Mouse (Mus musculus) natural killer cell, adult 2 months (primary cell): Measurements from ENCODE around the gene Arhgef6.

Experiments used
- DNase-seq, 2 experiments: peaks; one replicate each; pipeline ENCODE4 v3.0.0; 2022; ENCODE audit warnings: low spot score in 2 of 2

The Arhgef6 gene

DNA sequence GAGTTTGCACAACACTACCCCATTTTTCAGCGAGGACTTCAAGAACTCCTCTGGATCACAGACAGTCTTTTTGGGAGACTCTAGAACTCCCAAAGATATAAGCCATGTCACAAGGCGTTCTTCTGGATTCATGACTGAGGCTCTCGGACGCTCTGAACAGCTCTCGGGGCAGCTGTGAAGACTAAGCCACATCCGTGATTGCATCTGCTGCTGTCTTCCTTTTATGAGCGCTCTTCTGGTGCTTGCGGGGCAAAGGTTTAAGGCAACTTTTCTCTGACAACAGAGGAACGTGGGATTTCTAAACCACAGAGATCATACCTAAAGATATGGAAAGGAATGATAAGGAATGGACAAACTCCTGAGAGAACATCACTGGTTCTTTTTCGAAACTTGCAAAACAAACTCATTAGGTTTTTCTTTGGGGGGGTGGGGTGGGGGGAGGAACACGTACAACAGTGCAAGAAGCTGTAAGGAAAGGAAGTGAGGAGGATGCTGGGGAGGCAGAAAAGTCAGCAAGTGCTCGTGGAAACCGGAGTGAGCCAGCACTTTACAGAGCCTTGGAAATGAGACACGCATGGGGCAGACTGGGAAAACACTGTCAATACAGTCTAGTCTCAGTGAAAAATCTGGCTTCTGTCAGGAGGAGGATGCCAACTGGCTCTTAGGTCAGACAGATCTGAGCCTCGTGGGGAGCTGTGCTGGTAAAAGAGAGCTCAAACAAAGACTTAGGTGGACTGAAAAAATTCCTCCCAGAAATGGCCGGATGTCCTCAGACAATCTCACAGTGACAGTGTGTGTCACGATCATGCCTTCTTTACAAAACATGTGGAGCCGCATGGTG is at the start of gene Arhgef6:
Gene Arhgef6 (minus strand): TSS at position 359 of the 841 bp plus-strand sequence.
- DNase-seq, result peak; percentile 21 to 35

DNA sequence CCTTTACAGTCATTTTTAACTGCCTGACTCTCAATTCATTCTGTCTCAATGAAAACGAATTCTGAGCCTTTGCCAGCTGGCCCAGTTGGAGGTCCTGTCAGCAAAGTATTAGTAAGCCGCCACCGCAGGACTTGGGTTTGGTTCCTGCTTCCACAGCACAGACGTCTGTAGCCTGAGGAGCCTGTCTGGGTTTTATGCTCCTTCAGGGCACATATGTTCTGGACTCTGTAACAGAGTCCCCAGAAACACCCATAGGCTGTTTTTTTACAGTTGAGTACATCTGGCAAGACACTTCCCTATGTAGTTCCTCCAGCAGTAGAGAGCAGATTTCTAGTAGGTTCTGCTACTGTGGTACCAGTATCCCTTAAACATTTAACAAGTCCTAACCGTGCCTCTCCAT is 42.4 kb upstream of the Arhgef6 start:
- DNase-seq, result no peak

GRCm38 (mm10) chrX:57378579-57378978 is 40.0 kb upstream of the Arhgef6 start:
- DNase-seq, result no peak

DNA sequence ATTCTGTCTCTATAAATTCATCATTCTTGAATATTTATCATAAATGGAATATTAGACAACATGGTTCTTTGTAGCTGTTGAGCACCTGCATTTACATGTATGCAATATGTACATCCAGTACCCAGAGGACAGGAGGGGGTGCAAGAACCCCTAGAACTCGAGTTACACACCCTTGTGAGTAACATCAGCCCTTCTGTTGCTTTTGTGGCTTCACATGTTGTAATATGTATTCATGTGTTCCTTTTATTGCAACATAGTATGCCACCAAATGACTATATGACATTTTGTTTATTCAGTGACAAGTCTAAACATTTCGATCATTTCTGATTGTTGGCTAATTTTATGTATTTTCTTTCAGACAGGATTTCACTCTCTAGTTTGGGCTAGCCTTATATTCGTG is 38.6 kb upstream of the Arhgef6 start:
- no peak for DNase-seq

DNA sequence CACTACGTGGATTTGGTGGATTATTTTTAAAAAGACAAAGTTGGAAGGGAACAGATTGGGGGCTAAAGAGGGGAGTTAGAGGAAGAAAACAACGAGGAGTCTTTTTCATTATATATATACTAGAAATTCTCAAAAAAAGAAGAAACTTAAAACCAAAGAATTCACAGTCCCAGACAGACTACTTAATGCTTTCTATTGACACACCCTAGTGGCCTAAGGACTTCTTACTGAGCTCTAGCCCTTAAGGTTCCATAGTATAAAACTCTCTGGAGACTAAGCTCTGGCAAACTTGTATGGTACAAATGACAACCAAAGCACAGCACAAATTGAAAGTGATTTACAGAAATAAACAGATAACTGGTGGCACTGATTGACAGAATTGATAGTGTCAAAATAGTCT is 35.5 kb upstream of the Arhgef6 start:
- DNase-seq, result no peak

DNA sequence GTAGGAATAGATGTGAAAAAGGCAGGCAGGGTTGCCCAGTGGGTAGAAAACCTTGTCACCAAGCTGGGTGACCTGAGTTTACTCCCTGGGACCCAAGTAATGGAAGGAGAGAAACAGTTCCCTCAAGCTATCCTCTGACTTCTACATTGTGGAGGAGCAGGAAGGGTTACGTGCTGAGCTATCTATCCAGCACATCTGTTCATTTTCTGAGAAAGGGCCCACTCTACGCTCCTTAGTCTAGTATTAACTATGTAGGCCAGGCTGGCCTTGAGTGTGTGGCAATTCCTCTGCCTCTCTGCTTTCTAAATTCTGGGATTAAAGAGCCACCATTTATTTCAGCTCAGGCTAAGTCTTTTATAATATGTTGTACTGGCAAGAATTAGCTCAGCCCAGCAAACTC is 35.0 kb upstream of the Arhgef6 start:
- no peak for DNase-seq

GRCm38 (mm10) chrX:57372965-57373364 is 34.4 kb upstream of the Arhgef6 start:
- no peak for DNase-seq

DNA sequence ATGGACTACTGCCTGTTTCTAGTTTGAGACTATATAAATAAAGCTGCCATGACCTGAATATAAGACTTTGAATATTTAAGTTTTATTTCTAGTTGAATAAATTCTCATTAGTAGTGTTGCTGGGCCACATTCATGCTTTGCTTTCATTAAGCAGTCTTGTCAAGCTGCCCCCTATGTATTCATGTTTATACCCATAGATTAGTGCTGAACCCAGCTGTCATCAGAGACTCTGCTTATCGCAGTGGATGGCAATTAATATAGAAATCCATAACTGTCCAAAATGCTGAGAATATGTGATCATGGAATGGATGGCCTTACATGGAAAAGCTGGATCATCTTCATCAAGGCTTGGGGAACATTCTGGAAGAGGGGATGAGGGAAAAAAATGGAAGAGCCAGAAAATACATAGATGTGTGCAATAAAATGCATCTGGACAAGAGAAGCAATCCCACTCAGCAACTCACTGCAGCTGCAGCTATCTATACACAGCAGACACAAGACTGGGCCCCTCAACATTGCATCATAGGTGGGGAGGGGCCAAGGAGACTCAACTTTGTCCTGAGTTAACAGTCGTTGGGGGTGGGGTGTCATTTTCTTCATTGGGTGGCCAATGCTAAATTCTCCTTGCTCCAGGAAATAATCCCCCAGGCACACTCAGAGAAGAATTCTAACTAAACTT is 26.5 kb upstream of the Arhgef6 start:
- no peak for DNase-seq

- DNase-seq, result no peak
Observed at GRCm38 (mm10) chrX:57359316-57359715, 20.8 kb upstream of the Arhgef6 start.

DNA sequence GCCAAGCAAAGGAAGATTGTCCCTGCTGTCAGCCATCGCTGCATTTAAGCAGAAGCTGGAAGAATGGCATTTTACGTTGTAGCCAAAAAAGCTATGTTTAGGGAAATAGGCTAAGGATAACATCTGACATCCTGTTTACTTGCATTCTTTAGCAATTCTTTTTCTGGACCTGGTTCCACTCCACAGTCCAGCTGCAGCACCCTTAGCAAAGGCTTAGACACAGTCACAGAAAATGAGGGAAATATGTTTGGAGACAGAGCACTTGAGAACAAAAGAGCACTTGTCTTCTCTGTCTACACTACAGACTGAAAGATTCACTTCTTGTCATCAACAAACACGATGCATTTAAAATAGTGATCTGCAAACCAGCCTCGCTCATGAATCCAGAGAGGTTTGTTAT is 691 bp upstream of the Arhgef6 start:
- no peak for DNase-seq

- DNase-seq, result no peak
Observed at GRCm38 (mm10) chrX:57337582-57337981, 947 bp downstream of the Arhgef6 start.

GRCm38 (mm10) chrX:57336958-57337357 is 1.6 kb downstream of the Arhgef6 start:
- DNase-seq, result peak in 1 of 2 experiments; percentile 4

GRCm38 (mm10) chrX:57335313-57335712 is 3.2 kb downstream of the Arhgef6 start:
- DNase-seq, result no peak

DNA sequence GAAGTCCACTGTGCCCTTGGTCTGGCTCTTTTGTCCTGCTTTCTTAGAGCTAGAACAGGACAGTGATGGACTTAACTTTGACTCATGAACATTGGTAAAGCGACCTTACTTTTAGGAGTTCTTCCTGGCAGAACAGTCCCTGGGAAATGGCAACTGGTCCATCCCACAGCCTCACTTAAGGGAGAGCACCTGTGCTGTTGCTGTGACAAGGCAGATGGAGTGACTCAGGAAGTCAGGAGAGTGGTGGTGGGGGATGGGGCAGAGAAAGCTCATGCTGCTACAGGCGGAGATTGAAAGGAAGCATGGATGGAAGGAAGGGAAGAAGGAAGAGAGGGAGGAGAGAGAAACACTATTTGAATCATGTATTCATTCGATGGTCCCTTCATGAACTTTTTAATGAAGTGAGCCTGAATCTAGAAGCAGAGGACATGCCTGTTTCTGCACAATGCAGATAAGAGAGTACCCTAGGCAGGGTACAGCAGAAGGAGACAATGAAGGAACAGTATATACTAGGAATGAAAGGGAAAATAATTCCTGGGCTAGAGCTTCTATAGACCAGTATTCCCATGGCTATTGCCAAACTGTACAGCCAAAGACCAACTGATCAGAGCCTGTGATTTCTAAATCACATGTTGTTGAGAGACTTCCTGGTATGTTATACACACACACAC is 10.7 kb downstream of the Arhgef6 start:
- no peak for DNase-seq

GRCm38 (mm10) chrX:57326487-57327221 is 11.9 kb downstream of the Arhgef6 start:
- DNase-seq, result peak in 1 of 2 experiments; percentile 37

- DNase-seq, result no peak
Observed at GRCm38 (mm10) chrX:57325861-57326461, 12.6 kb downstream of the Arhgef6 start.

DNA sequence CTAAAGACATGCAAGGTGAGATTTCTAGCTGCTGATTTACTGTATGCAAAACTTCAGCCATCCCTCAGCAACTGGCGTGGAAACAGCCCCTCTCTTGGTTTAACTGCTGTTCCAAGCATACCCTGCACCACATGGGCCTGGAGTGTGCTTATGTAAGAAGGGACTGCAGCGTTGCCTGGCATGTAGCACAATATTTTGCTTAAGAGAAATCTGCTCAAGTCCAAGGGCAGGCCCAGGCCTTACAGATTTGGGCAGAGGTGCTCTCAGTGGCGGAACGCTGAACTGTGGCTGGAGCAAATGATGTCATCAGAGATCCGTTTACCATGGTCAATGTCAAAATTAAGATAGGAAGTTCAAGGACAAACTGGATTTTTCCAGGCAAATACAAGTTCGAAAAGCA is 13.6 kb downstream of the Arhgef6 start:
- DNase-seq, result no peak

- DNase-seq, result no peak
Observed at GRCm38 (mm10) chrX:57312066-57312465, 26.5 kb downstream of the Arhgef6 start.

GRCm38 (mm10) chrX:57309993-57310392 is 28.5 kb downstream of the Arhgef6 start:
- DNase-seq, result no peak

DNA sequence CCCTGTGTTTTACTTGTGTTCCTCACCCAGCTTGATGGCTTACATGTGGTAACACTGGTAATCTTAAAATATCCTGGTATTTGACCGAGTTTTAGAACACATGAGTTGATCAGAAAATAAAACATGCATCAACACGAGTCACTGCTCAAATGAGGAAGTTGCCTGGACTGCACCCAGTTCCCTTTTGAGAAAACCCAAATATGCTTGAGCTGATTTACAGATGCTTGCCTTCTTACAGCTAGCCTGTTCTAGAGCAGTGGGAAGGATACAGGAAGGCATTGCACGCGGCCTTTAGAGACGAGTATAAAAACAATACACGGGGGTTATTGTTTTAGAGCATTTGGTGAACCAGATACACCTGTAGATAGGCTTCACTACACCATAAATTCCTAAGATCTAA is 31.8 kb downstream of the Arhgef6 start:
- DNase-seq, result peak in 1 of 2 experiments; percentile 41

DNA sequence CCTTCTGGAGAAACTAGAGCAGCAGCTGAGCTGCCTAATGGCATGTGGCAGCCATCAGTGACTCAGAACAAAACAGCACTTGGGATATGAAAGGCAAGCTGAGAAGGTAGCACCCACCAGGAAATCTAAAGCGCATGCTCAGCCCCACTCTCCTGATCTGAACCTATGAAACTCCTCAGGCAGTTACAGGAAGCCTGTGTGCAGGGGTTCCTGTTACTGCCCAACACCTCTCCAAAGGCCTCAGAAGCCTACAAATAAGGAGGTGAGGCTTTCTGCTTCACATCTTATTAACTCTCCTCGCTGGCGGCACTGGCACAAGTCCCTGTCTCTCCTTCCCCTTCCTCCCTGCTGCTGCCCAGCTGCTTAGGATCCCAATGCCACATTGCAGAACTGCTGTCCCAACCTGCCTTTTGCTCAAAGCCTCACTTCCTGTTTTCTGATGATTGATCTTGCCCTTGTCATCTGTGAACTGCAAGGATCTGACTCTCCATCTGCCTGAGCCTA is 33.7 kb downstream of the Arhgef6 start:
- DNase-seq, result peak; percentile 34 to 54
